Mouse (Mus musculus): ENCODE data around the gene Pex6. TPM values are rescaled to one million over a fixed set of nuclear protein-coding genes. Genes with fewer than 3 reads are reported as not detected.

The Pex6 gene
- polyA plus RNA-seq, 1 experiment from 2014 or later: 21.0 TPM

GRCm38 (mm10) chr17:46741305-46741704 is 30.0 kb downstream of the Pex6 start:
- Histone ChIP-seq H3K36me3 (ENCODE audit: control insufficient read depth, insufficient read depth, low read length) (peaks cover 34% of the 10 kb centered on the region), H3K4me3 (ENCODE audit: low read length) (no peak overlapping the region), H3K27ac (ENCODE audit: low read depth, low read length) (no peak overlapping the region), H3K9me3 (ENCODE audit: control insufficient read depth, low read length) (no peaks in the 10 kb centered on the region), H3K4me1 (ENCODE audit: control insufficient read depth, insufficient read depth, low read length) (no peaks in the 10 kb centered on the region), H3K9ac (ENCODE audit: low read depth, low read length) (no peak overlapping the region), H3K4me2 (replicated peaks; ENCODE audit: low read depth, low read length) (no peak overlapping the region), H3K27me3 (ENCODE audit: control insufficient read depth, insufficient read depth, low read length) (no peaks in the 10 kb centered on the region)
- 92% methylated on average over 6 of the region's 6 CpGs for WGBS
- ATAC-seq (ENCODE audit: low FRiP score, low TSS enrichment): no peak

- no peak overlapping the region for H3K4me2 ChIP-seq (replicated peaks; ENCODE audit: low read depth, low read length)
- H3K9me3 ChIP-seq (ENCODE audit: control insufficient read depth, low read length): no peaks in the 10 kb centered on the region
- no peaks in the 10 kb centered on the region for H3K27me3 ChIP-seq (ENCODE audit: control insufficient read depth, insufficient read depth, low read length)
- H3K4me1 ChIP-seq (ENCODE audit: control insufficient read depth, insufficient read depth, low read length): no peaks in the 10 kb centered on the region
- H3K36me3 ChIP-seq (ENCODE audit: control insufficient read depth, insufficient read depth, low read length): peaks cover 37% of the 10 kb centered on the region
- ATAC-seq (ENCODE audit: low FRiP score, low TSS enrichment): no peak
- H3K27ac ChIP-seq (ENCODE audit: low read depth, low read length): no peak overlapping the region
- H3K4me3 ChIP-seq (ENCODE audit: low read length): no peak overlapping the region
- H3K9ac ChIP-seq (ENCODE audit: low read depth, low read length): no peak overlapping the region
- WGBS: 88% methylated on average over 9 of the region's 9 CpGs
Measured at GRCm38 (mm10) chr17:46742986-46743385, 31.7 kb downstream of the Pex6 start.

- Histone ChIP-seq H3K4me2 (replicated peaks; ENCODE audit: low read depth, low read length) (no peak overlapping the region), H3K4me1 (ENCODE audit: control insufficient read depth, insufficient read depth, low read length) (no peaks in the 10 kb centered on the region), H3K9me3 (ENCODE audit: control insufficient read depth, low read length) (no peaks in the 10 kb centered on the region), H3K27me3 (ENCODE audit: control insufficient read depth, insufficient read depth, low read length) (no peaks in the 10 kb centered on the region), H3K9ac (ENCODE audit: low read depth, low read length) (no peak overlapping the region), H3K4me3 (ENCODE audit: low read length) (no peak overlapping the region), H3K36me3 (ENCODE audit: control insufficient read depth, insufficient read depth, low read length) (peaks cover 37% of the 10 kb centered on the region), H3K27ac (ENCODE audit: low read depth, low read length) (no peak overlapping the region)
- WGBS: 90% methylated on average over 2 of the region's 2 CpGs
- ATAC-seq (ENCODE audit: low FRiP score, low TSS enrichment): no peak
Measured at GRCm38 (mm10) chr17:46745506-46745905, 34.2 kb downstream of the Pex6 start.

- WGBS: 83% methylated on average over 8 of the region's 8 CpGs
- H3K4me3 ChIP-seq (ENCODE audit: low read length): no peak overlapping the region
- H3K4me1 ChIP-seq (ENCODE audit: control insufficient read depth, insufficient read depth, low read length): peaks cover 7% of the 10 kb centered on the region; the same call in 1 of the 2 replicates
- no peak overlapping the region for H3K4me2 ChIP-seq (replicated peaks; ENCODE audit: low read depth, low read length)
- H3K9me3 ChIP-seq (ENCODE audit: control insufficient read depth, low read length): no peaks in the 10 kb centered on the region
- no peaks in the 10 kb centered on the region for H3K27me3 ChIP-seq (ENCODE audit: control insufficient read depth, insufficient read depth, low read length)
- H3K27ac ChIP-seq (ENCODE audit: low read depth, low read length): no peak overlapping the region
- ATAC-seq (ENCODE audit: low FRiP score, low TSS enrichment): no peak
- H3K36me3 ChIP-seq (ENCODE audit: control insufficient read depth, insufficient read depth, low read length): peaks cover 37% of the 10 kb centered on the region
- no peak overlapping the region for H3K9ac ChIP-seq (ENCODE audit: low read depth, low read length)
Measured at GRCm38 (mm10) chr17:46747234-46747633, 36.0 kb downstream of the Pex6 start.

- 95% methylated on average over 2 of the region's 2 CpGs for WGBS
- Histone ChIP-seq H3K9me3 (ENCODE audit: control insufficient read depth, low read length) (no peaks in the 10 kb centered on the region), H3K4me3 (ENCODE audit: low read length) (no peak overlapping the region), H3K36me3 (ENCODE audit: control insufficient read depth, insufficient read depth, low read length) (peaks cover 31% of the 10 kb centered on the region), H3K9ac (ENCODE audit: low read depth, low read length) (no peak overlapping the region), H3K27ac (ENCODE audit: low read depth, low read length) (no peak overlapping the region), H3K27me3 (ENCODE audit: control insufficient read depth, insufficient read depth, low read length) (no peaks in the 10 kb centered on the region), H3K4me1 (ENCODE audit: control insufficient read depth, insufficient read depth, low read length) (peaks cover 7% of the 10 kb centered on the region; the same call in 1 of the 2 replicates), H3K4me2 (replicated peaks; ENCODE audit: low read depth, low read length) (no peak overlapping the region)
- ATAC-seq (ENCODE audit: low FRiP score, low TSS enrichment): no peak
Measured at GRCm38 (mm10) chr17:46747806-46748205, 36.5 kb downstream of the Pex6 start.

GRCm38 (mm10) chr17:46749282-46749681 is 38.0 kb downstream of the Pex6 start:
- Histone ChIP-seq H3K4me2 (replicated peaks; ENCODE audit: low read depth, low read length) (no peak overlapping the region), H3K27me3 (ENCODE audit: control insufficient read depth, insufficient read depth, low read length) (no peaks in the 10 kb centered on the region), H3K9me3 (ENCODE audit: control insufficient read depth, low read length) (no peaks in the 10 kb centered on the region), H3K4me3 (ENCODE audit: low read length) (no peak overlapping the region), H3K9ac (ENCODE audit: low read depth, low read length) (no peak overlapping the region), H3K36me3 (ENCODE audit: control insufficient read depth, insufficient read depth, low read length) (peaks cover 18% of the 10 kb centered on the region), H3K4me1 (ENCODE audit: control insufficient read depth, insufficient read depth, low read length) (peaks cover 7% of the 10 kb centered on the region; the same call in 1 of the 2 replicates), H3K27ac (ENCODE audit: low read depth, low read length) (no peak overlapping the region)
- ATAC-seq (ENCODE audit: low FRiP score, low TSS enrichment): no peak
- 93% methylated on average over 5 of the region's 5 CpGs for WGBS

GRCm38 (mm10) chr17:46750580-46750979 is 39.3 kb downstream of the Pex6 start:
- peak overlapping the region; percentile 72; the same call in 1 of the 2 replicates for H3K4me3 ChIP-seq (ENCODE audit: low read length)
- peaks cover 7% of the 10 kb centered on the region; the same call in 1 of the 2 replicates for H3K4me1 ChIP-seq (ENCODE audit: control insufficient read depth, insufficient read depth, low read length)
- H3K27me3 ChIP-seq (ENCODE audit: control insufficient read depth, insufficient read depth, low read length): no peaks in the 10 kb centered on the region
- no peaks in the 10 kb centered on the region for H3K9me3 ChIP-seq (ENCODE audit: control insufficient read depth, low read length)
- peaks cover 12% of the 10 kb centered on the region for H3K36me3 ChIP-seq (ENCODE audit: control insufficient read depth, insufficient read depth, low read length)
- WGBS: 93% methylated on average over 4 of the region's 4 CpGs
- peak overlapping the region; percentile 51; the same call in 1 of the 2 replicates for H3K4me2 ChIP-seq (replicated peaks; ENCODE audit: low read depth, low read length)
- H3K9ac ChIP-seq (ENCODE audit: low read depth, low read length): peak overlapping the region; percentile 72; the same call in 1 of the 2 replicates
- H3K27ac ChIP-seq (ENCODE audit: low read depth, low read length): no peak overlapping the region
- no peak for ATAC-seq (ENCODE audit: low FRiP score, low TSS enrichment)

- Histone ChIP-seq H3K36me3 (ENCODE audit: control insufficient read depth, insufficient read depth, low read length) (peaks cover 7% of the 10 kb centered on the region; the same call in 1 of the 2 replicates), H3K27me3 (ENCODE audit: control insufficient read depth, insufficient read depth, low read length) (no peaks in the 10 kb centered on the region), H3K4me2 (replicated peaks; ENCODE audit: low read depth, low read length) (peak overlapping the region; percentile 51), H3K9me3 (ENCODE audit: control insufficient read depth, low read length) (no peaks in the 10 kb centered on the region), H3K4me3 (ENCODE audit: low read length) (peak overlapping the region; percentile 72), H3K27ac (ENCODE audit: low read depth, low read length) (peak overlapping the region; percentile 87), H3K9ac (ENCODE audit: low read depth, low read length) (peak overlapping the region; percentile 72), H3K4me1 (ENCODE audit: control insufficient read depth, insufficient read depth, low read length) (peaks cover 7% of the 10 kb centered on the region; the same call in 1 of the 2 replicates)
- ATAC-seq (ENCODE audit: low FRiP score, low TSS enrichment): no peak
- 19% methylated on average over 16 of the region's 16 CpGs for WGBS
Measured at GRCm38 (mm10) chr17:46751056-46751793, 40.0 kb downstream of the Pex6 start.

- Histone ChIP-seq H3K4me1 (ENCODE audit: control insufficient read depth, insufficient read depth, low read length) (peaks cover 7% of the 10 kb centered on the region; the same call in 1 of the 2 replicates), H3K36me3 (ENCODE audit: control insufficient read depth, insufficient read depth, low read length) (peaks cover 4% of the 10 kb centered on the region; the same call in 1 of the 2 replicates), H3K9ac (ENCODE audit: low read depth, low read length) (peak within 1 kb of the TSS; percentile 72), H3K4me3 (ENCODE audit: low read length) (peak within 1 kb of the TSS; percentile 72), H3K27ac (ENCODE audit: low read depth, low read length) (peak within 1 kb of the TSS; percentile 87), H3K4me2 (replicated peaks; ENCODE audit: low read depth, low read length) (peak within 1 kb of the TSS; percentile 51), H3K27me3 (ENCODE audit: control insufficient read depth, insufficient read depth, low read length) (no peaks in the 10 kb centered on the region), H3K9me3 (ENCODE audit: control insufficient read depth, low read length) (no peaks in the 10 kb centered on the region)
- under 1% methylated on average over 56 of the region's 58 CpGs for WGBS
- peak; percentile 99 for ATAC-seq (ENCODE audit: low FRiP score, low TSS enrichment)
Measured at GRCm38 (mm10) chr17:46751794-46752556, 40.7 kb downstream of the Pex6 start, which contains the start of gene Cnpy3. Gene Cnpy3 (minus strand): TSS chr17:46752214.
